Mouse (Mus musculus) liver, adult 2 months (tissue): ENCODE data around the gene Ogdhl.

ENCODE experiments used
- CTCF ChIP-seq: fragments of 200-500 bp; IDR thresholded peaks from 2 replicates; pipeline ENCODE4 v1.5.1; 2011; ENCODE audit warnings: low read depth, low read length, control low read depth
- POLR2A ChIP-seq: fragments of 200-500 bp; IDR thresholded peaks from 2 replicates; pipeline ENCODE4 v1.6.1; 2011; ENCODE audit warnings: low read length, control low read depth; ENCODE audit not compliant: insufficient read depth; ENCODE audit errors: extremely low read depth

DNA sequence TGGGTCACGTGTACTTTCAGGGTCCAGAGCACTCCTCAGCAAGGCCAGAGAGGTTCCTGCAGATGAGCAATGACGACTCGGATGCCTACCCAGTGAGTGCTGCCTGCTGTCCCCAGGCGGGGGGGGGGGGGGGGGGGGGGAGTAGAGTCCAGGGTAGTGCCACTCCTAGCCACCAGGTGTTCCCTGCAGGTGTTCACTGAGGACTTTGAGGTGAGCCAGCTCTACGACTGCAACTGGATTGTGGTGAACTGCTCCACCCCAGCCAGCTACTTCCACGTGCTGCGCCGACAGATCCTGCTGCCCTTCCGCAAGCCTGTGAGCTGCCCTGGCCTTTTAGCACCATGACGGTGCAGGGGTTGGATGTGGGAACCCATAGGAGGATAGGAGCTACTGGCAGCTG lies 22.9 kb downstream of the Ogdhl start:
- TF ChIP-seq POLR2A (no peak), CTCF (no peak)
